Mouse (Mus musculus) lung, postnatal 0 days (tissue): ENCODE measurements around the gene Usp3.

Source experiments
- CTCF ChIP-seq: IDR thresholded peaks from 2 replicates; pipeline ENCODE4 v1.5.1; 2016; ENCODE audit warnings: antibody characterized with exemption, mild to moderate bottlenecking
- EP300 ChIP-seq: IDR thresholded peaks from 2 replicates; pipeline ENCODE4 v1.6.1; 2016; ENCODE audit warnings: antibody characterized with exemption, mild to moderate bottlenecking, control low read depth

GRCm38 (mm10) chr9:66514256-66514770, 78.6 kb downstream of the Usp3 start, which contains the start of gene Fbxl22:
- TF ChIP-seq EP300 (no peak), CTCF (peak; percentile 90)
